ENCODE assay signal across 12 mouse cellular contexts in genomic region chr6:145088451-145089113, GRCm38 (mm10). TPM values are rescaled to one million over a fixed set of nuclear protein-coding genes. Genes with fewer than 3 reads are reported as not detected.
DNase-seq lines count a peak whose midpoint lies in the region; ATAC-seq and TF ChIP-seq lines count a peak whose summit lies in the region.
"Had no signal": no experiment of that assay in that cellular context is flagged by ENCODE, and none has a peak within 500 bp of the region (broad histone marks: within the 10 kb centered on the region; RNA-seq: fewer than 3 reads in every experiment).

No protein-coding gene starts in this region.

- peak; percentile 16 for DNase-seq in kidney, adult 2 months
- no peak for DNase-seq in kidney, postnatal 25 days
- no peak for DNase-seq in thymus, adult 2 months
- DNase-seq in thymus, postnatal 36 days, result no peak
- peak; percentile 28 for DNase-seq in brain, adult 2 months (ENCODE audit: low read depth, low spot score)
- no peak for DNase-seq in MN1 (ENCODE audit: low spot score)
- DNase-seq: cerebellum, adult 18-20 months; gastrocnemius, postnatal 14 days; kidney, postnatal 14 days had no signal

- no peaks in the 10 kb centered on the region for H3K9me3 ChIP-seq in forebrain, embryonic 13.5 days (replicated peaks)
- H3K9me3 ChIP-seq: midbrain, embryonic 10.5 days had no signal

- no peak for TF ChIP-seq POLR2A in kidney, adult 2 months (IDR thresholded peaks at IDR 0.05; ENCODE audit: low read depth, low read length)
- TF ChIP-seq POLR2A in thymus, adult 2 months (IDR thresholded peaks at IDR 0.05; ENCODE audit: control insufficient read depth, extremely low read depth, insufficient read depth, low read length, poor library complexity), result no peak
- no peak for TF ChIP-seq POLR2A in small intestine, adult 2 months (IDR thresholded peaks at IDR 0.05; ENCODE audit: low read depth, low read length)

- H3K36me3 ChIP-seq in kidney, adult 2 months (ENCODE audit: control insufficient read depth, insufficient read depth, low read length), result no peaks in the 10 kb centered on the region
- H3K36me3 ChIP-seq in thymus, adult 2 months (ENCODE audit: control insufficient read depth, insufficient read depth, low read length), result no peaks in the 10 kb centered on the region
- no peaks in the 10 kb centered on the region for H3K36me3 ChIP-seq in small intestine, adult 2 months (ENCODE audit: control insufficient read depth, insufficient read depth, low read length)
- H3K36me3 ChIP-seq in forebrain, embryonic 13.5 days (ENCODE audit: poor library complexity, severe bottlenecking), result no peaks in the 10 kb centered on the region
- H3K36me3 ChIP-seq: midbrain, embryonic 10.5 days had no signal

- ATAC-seq in forebrain, embryonic 13.5 days, result no peak

- H3K27ac ChIP-seq in kidney, adult 2 months (ENCODE audit: insufficient read depth, low read depth, low read length), result no peak overlapping the region
- H3K27ac ChIP-seq in thymus, adult 2 months (ENCODE audit: control insufficient read depth, insufficient read depth, low read length), result peak overlapping the region; percentile 92; the same call in 1 of the 2 replicates
- H3K27ac ChIP-seq in small intestine, adult 2 months (ENCODE audit: insufficient read depth, low read depth, low read length), result no peak overlapping the region
- H3K27ac ChIP-seq in forebrain, embryonic 13.5 days, result no peak overlapping the region
- H3K27ac ChIP-seq: midbrain, embryonic 10.5 days had no signal

- TF ChIP-seq CTCF in kidney, adult 2 months (conservative IDR thresholded peaks at IDR 0.05; ENCODE audit: insufficient read depth, insufficient read length, low read depth, low read length), result no peak
- TF ChIP-seq CTCF in thymus, adult 2 months (IDR thresholded peaks at IDR 0.05; ENCODE audit: borderline replicate concordance, control insufficient read depth, extremely low read depth, insufficient read depth, low read length, poor library complexity), result no peak
- peak; percentile 28; the same call in 1 of the 2 replicates for TF ChIP-seq CTCF in small intestine, adult 2 months (IDR thresholded peaks at IDR 0.05; ENCODE audit: extremely low read depth, insufficient read length, insufficient replicate concordance, low read depth, low read length)

- H3K9ac ChIP-seq in forebrain, embryonic 13.5 days, result no peak overlapping the region

- 52% methylated on average over 4 of the region's 4 CpGs for WGBS in kidney, adult 2 months
- 46% methylated on average over 4 of the region's 4 CpGs for whole genome bisulfite sequencing in thymus, adult 2 months
- 43% methylated on average over 4 of the region's 4 CpGs for WGBS in small intestine, adult 2 months
- WGBS in forebrain, embryonic 13.5 days, result 48% methylated on average over 4 of the region's 4 CpGs

- H3K4me3 ChIP-seq in kidney, adult 2 months (ENCODE audit: insufficient read depth, low read depth, low read length), result no peak overlapping the region
- H3K4me3 ChIP-seq in thymus, adult 2 months (ENCODE audit: control insufficient read depth, insufficient read depth, low read length), result no peak overlapping the region
- H3K4me3 ChIP-seq in small intestine, adult 2 months (ENCODE audit: low read depth, low read length), result no peak overlapping the region
- no peak overlapping the region for H3K4me3 ChIP-seq in forebrain, embryonic 13.5 days
- H3K4me3 ChIP-seq: midbrain, embryonic 10.5 days had no signal

- no peaks in the 10 kb centered on the region for H3K4me1 ChIP-seq in kidney, adult 2 months (ENCODE audit: control insufficient read depth, insufficient read depth, low read length)
- peaks cover 37% of the 10 kb centered on the region for H3K4me1 ChIP-seq in thymus, adult 2 months (replicated peaks; ENCODE audit: control insufficient read depth, insufficient read depth, low read length)
- H3K4me1 ChIP-seq in small intestine, adult 2 months (ENCODE audit: control insufficient read depth, insufficient read depth, insufficient read length, low read length), result no peaks in the 10 kb centered on the region
- H3K4me1 ChIP-seq in forebrain, embryonic 13.5 days, result no peaks in the 10 kb centered on the region
- H3K4me1 ChIP-seq: midbrain, embryonic 10.5 days had no signal

- no peaks in the 10 kb centered on the region; the same call in 1 of the 2 replicates for H3K27me3 ChIP-seq in kidney, adult 2 months (replicated peaks; ENCODE audit: control insufficient read depth, insufficient read depth, low read length)
- no peaks in the 10 kb centered on the region for H3K27me3 ChIP-seq in thymus, adult 2 months (ENCODE audit: control insufficient read depth, insufficient read depth, low read length)
- H3K27me3 ChIP-seq in small intestine, adult 2 months (ENCODE audit: control insufficient read depth, insufficient read depth, low read length), result no peaks in the 10 kb centered on the region
- H3K27me3 ChIP-seq in forebrain, embryonic 13.5 days, result no peaks in the 10 kb centered on the region

- H3K4me2 ChIP-seq in forebrain, embryonic 13.5 days, result no peak overlapping the region

RNA-seq across cellular contexts. Expression of gene Bcat1, which starts 12.6 kb away (rescaled TPM):
- 10.0 and 10.2 TPM in 2 replicates for polyA plus RNA-seq in kidney, adult 2 months (2012; rRNA removed)
- 1.9 and 3.1 TPM in 2 replicates for polyA plus RNA-seq in thymus, adult 2 months (2012; rRNA removed)
- polyA plus RNA-seq in small intestine, adult 2 months (2012; rRNA removed), result 0.13 and 0.22 TPM in 2 replicates
- 101 and 102 TPM in 2 replicates for polyA plus RNA-seq in forebrain, embryonic 13.5 days (2015; fragmentation: Nextera tagmentation; extraction: Ambion mirVana)

RNA-seq across cellular contexts. Expression of gene Lrmp, which starts 26.9 kb away (rescaled TPM):
- 2.8 and 6.4 TPM in 2 replicates for polyA plus RNA-seq in kidney, adult 2 months (2012; rRNA removed)
- polyA plus RNA-seq in thymus, adult 2 months (2012; rRNA removed), result 261 and 279 TPM in 2 replicates
- 11.2 and 17.7 TPM in 2 replicates for polyA plus RNA-seq in small intestine, adult 2 months (2012; rRNA removed)
- polyA plus RNA-seq in forebrain, embryonic 13.5 days (2015; fragmentation: Nextera tagmentation; extraction: Ambion mirVana), result 0.39 and 0.92 TPM in 2 replicates

Comparison
In these comparisons a context has a peak if more than half of its experiments do, and no peak if none do; other contexts are left out.
1. DNase-seq: peak in kidney, adult 2 months (single experiment) and brain, adult 2 months (single experiment); none in kidney, postnatal 25 days (0 of 2), thymus, adult 2 months (single experiment), thymus, postnatal 36 days (0 of 2) and MN1 (single experiment).
2. RNA of gene Lrmp, which starts 26.9 kb away (polyA plus RNA-seq): 261 to 279 TPM in thymus, adult 2 months; 11.2 to 17.7 TPM in small intestine, adult 2 months, 2.8 to 6.4 TPM in kidney, adult 2 months and 0.39 to 0.92 TPM in forebrain, embryonic 13.5 days; every median in the first group is over 10 times any median in the second.